Mouse (Mus musculus): Measurements from ENCODE around the gene Flt3.
A peak's percentile ranks its signal among the peaks of the same experiment; 100 is the strongest.

GRCm38 (mm10) chr5:147299255-147300000 lies 100.9 kb downstream of the Flt3 start:
- TF ChIP-seq CTCF (IDR thresholded peaks at IDR 0.05; ENCODE audit: extremely low read depth, insufficient read length, insufficient replicate concordance, low read depth, low read length) = peak; percentile 77
- no peak; the same call in 1 of the 2 replicates for TF ChIP-seq POLR2A (IDR thresholded peaks at IDR 0.05; ENCODE audit: low read depth, low read length)
